Mouse (Mus musculus): Measurements from ENCODE around the gene St3gal3.

Gene St3gal3

GRCm38 (mm10) chr4:117924916-117925315 is 209.8 kb downstream of the St3gal3 start:
- no peak for DNase-seq (ENCODE audit: low spot score)

- no peak for DNase-seq (ENCODE audit: low spot score)
These were observed 211.3 kb downstream of the St3gal3 start for GRCm38 (mm10) chr4:117923450-117923849.

- DNase-seq (ENCODE audit: low spot score), result no peak
These were observed 213.4 kb downstream of the St3gal3 start for GRCm38 (mm10) chr4:117921358-117921757.

GRCm38 (mm10) chr4:117918762-117919161 is 216.0 kb downstream of the St3gal3 start:
- DNase-seq (ENCODE audit: low spot score), result no peak

GRCm38 (mm10) chr4:117918261-117918660 is 216.5 kb downstream of the St3gal3 start:
- no peak for DNase-seq (ENCODE audit: low spot score)

GRCm38 (mm10) chr4:117917847-117918246 is 216.9 kb downstream of the St3gal3 start:
- DNase-seq (ENCODE audit: low spot score), result no peak

- no peak for DNase-seq (ENCODE audit: low spot score)
These were observed 217.3 kb downstream of the St3gal3 start for GRCm38 (mm10) chr4:117917402-117917801.

GRCm38 (mm10) chr4:117916386-117916785 is 218.3 kb downstream of the St3gal3 start:
- no peak for DNase-seq (ENCODE audit: low spot score)

- no peak for DNase-seq (ENCODE audit: low spot score)
These were observed 219.1 kb downstream of the St3gal3 start for GRCm38 (mm10) chr4:117915489-117916105.

GRCm38 (mm10) chr4:117914591-117915442 is 219.9 kb downstream of the St3gal3 start, which contains the start of gene Ipo13:
Ipo13 (minus strand) TSS chr4:117914999.
- peak; percentile 98 for DNase-seq (ENCODE audit: low spot score)

GRCm38 (mm10) chr4:117914031-117914430 is 220.7 kb downstream of the St3gal3 start:
- no peak for DNase-seq (ENCODE audit: low spot score)

GRCm38 (mm10) chr4:117913421-117913820 is 221.3 kb downstream of the St3gal3 start:
- DNase-seq (ENCODE audit: low spot score), result no peak

- DNase-seq (ENCODE audit: low spot score), result no peak
These were observed 221.9 kb downstream of the St3gal3 start for GRCm38 (mm10) chr4:117912685-117913273.

GRCm38 (mm10) chr4:117912131-117912561 is 222.6 kb downstream of the St3gal3 start:
- no peak for DNase-seq (ENCODE audit: low spot score)

GRCm38 (mm10) chr4:117908834-117909453 is 225.8 kb downstream of the St3gal3 start:
- no peak for DNase-seq (ENCODE audit: low spot score)

- DNase-seq (ENCODE audit: low spot score), result no peak
These were observed 228.5 kb downstream of the St3gal3 start for GRCm38 (mm10) chr4:117906196-117906595.

- DNase-seq (ENCODE audit: low spot score), result no peak
These were observed 230.0 kb downstream of the St3gal3 start for GRCm38 (mm10) chr4:117904761-117905160.

GRCm38 (mm10) chr4:117904094-117904493 is 230.6 kb downstream of the St3gal3 start:
- no peak for DNase-seq (ENCODE audit: low spot score)

- no peak for DNase-seq (ENCODE audit: low spot score)
These were observed 236.6 kb downstream of the St3gal3 start for GRCm38 (mm10) chr4:117898111-117898510.

GRCm38 (mm10) chr4:117896031-117896430 is 238.7 kb downstream of the St3gal3 start:
- DNase-seq (ENCODE audit: low spot score), result no peak

- no peak for DNase-seq (ENCODE audit: low spot score)
These were observed 239.4 kb downstream of the St3gal3 start for GRCm38 (mm10) chr4:117895339-117895738.

- no peak for DNase-seq (ENCODE audit: low spot score)
These were observed 240.1 kb downstream of the St3gal3 start for GRCm38 (mm10) chr4:117894601-117895000.

Measured in ovary, postnatal 10 days (tissue).